ENCODE assay signal across 9 mouse cellular contexts in the genomic region with DNA sequence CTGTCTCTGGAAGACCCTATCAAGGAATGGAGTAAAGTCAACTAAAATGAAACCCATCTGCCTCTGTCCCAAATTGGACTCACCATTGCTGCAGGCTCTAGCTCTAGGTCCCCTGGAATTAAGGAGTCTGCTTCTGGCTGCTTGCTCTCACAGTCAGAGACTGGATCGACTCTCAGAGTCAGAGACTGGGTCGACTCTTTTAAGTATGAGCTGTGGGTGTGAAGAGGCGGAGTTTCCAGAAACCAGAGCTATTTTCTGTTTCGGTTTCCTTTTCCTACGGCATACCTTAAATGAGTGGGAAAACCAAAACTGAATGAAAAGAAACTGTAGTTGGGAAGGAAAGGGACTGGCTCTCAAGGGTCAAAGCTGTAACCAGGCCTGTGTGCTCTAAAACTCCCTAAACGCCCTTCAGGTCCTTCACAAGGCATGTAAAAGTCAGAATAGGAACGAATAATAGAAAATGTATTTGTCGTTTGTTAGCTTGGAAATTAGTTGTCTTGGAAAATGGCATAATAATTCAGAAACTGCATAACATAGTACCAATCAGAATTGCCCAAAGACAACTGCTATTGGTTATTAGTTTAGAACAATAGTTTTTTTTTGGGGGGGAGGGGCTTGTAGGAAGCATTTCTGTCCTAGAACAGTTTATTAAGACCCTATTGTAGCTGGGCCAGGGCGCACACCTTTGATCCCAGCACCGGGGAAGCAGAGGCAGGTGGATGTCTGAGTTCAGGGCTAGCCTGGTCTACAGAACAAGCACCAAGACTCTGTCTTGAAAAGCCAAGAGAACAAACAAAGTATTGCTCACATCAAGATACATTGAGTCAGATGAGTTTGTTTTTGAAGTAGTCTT. TPM values are rescaled to one million over a fixed set of nuclear protein-coding genes. Genes with fewer than 3 reads are reported as not detected.
DNase-seq lines count a peak whose midpoint lies in the region; ATAC-seq and TF ChIP-seq lines count a peak whose summit lies in the region.
"Had no signal": no experiment of that assay in that cellular context is flagged by ENCODE, and none has a peak within 500 bp of the region (broad histone marks: within the 10 kb centered on the region; RNA-seq: fewer than 3 reads in every experiment).

A gene (minus strand): TSS at position 196 of the 853 bp plus-strand sequence.

- H3K9ac ChIP-seq in intestine, embryonic 15.5 days: no peak within 1 kb of the TSS

- peaks cover 7% of the 10 kb centered on the region for H3K4me1 ChIP-seq in intestine, embryonic 15.5 days (replicated peaks)
- peaks cover 29% of the 10 kb centered on the region for H3K4me1 ChIP-seq in olfactory bulb, adult 2 months (ENCODE audit: control insufficient read depth, insufficient read depth, low read length)

- ATAC-seq in intestine, embryonic 15.5 days: no peak

- peak within 1 kb of the TSS; percentile 24; the same call in 1 of the 2 replicates for H3K4me2 ChIP-seq in intestine, embryonic 15.5 days (replicated peaks)

- H3K27me3 ChIP-seq in intestine, embryonic 15.5 days (replicated peaks): peaks cover 13% of the 10 kb centered on the region; the same call in 1 of the 2 replicates

- TF ChIP-seq CTCF in olfactory bulb, adult 2 months (IDR thresholded peaks at IDR 0.05; ENCODE audit: insufficient read depth, low read depth, low read length): no peak

- no peak for TF ChIP-seq POLR2A in olfactory bulb, adult 2 months (IDR thresholded peaks at IDR 0.05; ENCODE audit: insufficient read depth, low read depth, low read length)

- H3K4me3 ChIP-seq in intestine, embryonic 15.5 days (replicated peaks): no peak within 1 kb of the TSS
- H3K4me3 ChIP-seq in olfactory bulb, adult 2 months (ENCODE audit: insufficient read depth, low read depth, low read length): no peak within 1 kb of the TSS

- no peaks in the 10 kb centered on the region for H3K36me3 ChIP-seq in intestine, embryonic 15.5 days

- DNase-seq in lung, adult 18-20 months: peak; percentile 21 to 52
- no peak for DNase-seq in lung, postnatal 10 days
- peak; percentile 42 for DNase-seq in adipocyte (ENCODE audit: low spot score)
- DNase-seq in left cerebral cortex, adult 11 months (ENCODE audit: low spot score): no peak
- DNase-seq in urinary bladder, postnatal 25 days (ENCODE audit: low spot score): no peak
- DNase-seq in gastrocnemius, postnatal 25 days: no peak
- DNase-seq: kidney, postnatal 4 days had no signal

- WGBS in intestine, embryonic 15.5 days: 55% methylated on average over 10 of the region's 10 CpGs
- WGBS in olfactory bulb, adult 2 months: 53% methylated on average over 10 of the region's 10 CpGs

- H3K27ac ChIP-seq in intestine, embryonic 15.5 days: no peak within 1 kb of the TSS
- peak within 1 kb of the TSS; percentile 41; the same call in 1 of the 2 replicates for H3K27ac ChIP-seq in olfactory bulb, adult 2 months (ENCODE audit: insufficient read depth, low read depth, low read length)

- no peaks in the 10 kb centered on the region for H3K9me3 ChIP-seq in intestine, embryonic 15.5 days

RNA-seq across cellular contexts. Expression of the gene that starts here (rescaled TPM):
- 1.8 and 2.0 TPM in 2 replicates for polyA plus RNA-seq in intestine, embryonic 15.5 days (2015; fragmentation: Nextera tagmentation; extraction: Ambion mirVana)
- polyA plus RNA-seq in olfactory bulb, adult 2 months (2012; ENCODE audit: insufficient read depth, insufficient read length, low replicate concordance, missing spikeins): not detected in 2 replicates
- 1 to 10 TPM; 1.0 to 1.1 TPM for total RNA-seq in gastrocnemius, postnatal 25 days (2021)

Comparison
In these comparisons a context has a peak if more than half of its experiments do, and no peak if none do; other contexts are left out.
1. DNase-seq: peak in lung, adult 18-20 months (2 of 2) and adipocyte (single experiment); none in lung, postnatal 10 days (single experiment), left cerebral cortex, adult 11 months (single experiment), urinary bladder, postnatal 25 days (single experiment) and gastrocnemius, postnatal 25 days (single experiment).